Mouse (Mus musculus) gastrocnemius, adult 18-20 months (tissue): ENCODE results near the gene Kcnma1. TPM values are rescaled to one million over a fixed set of nuclear protein-coding genes. Genes with fewer than 3 reads are reported as not detected.

ENCODE experiments used
- DNase-seq: peaks from one replicate; pipeline ENCODE4 v3.0.0; 2021; ENCODE audit warnings: low spot score
- total RNA-seq, 2 experiments: library from RNA; stranded (reverse); gene quantifications; 2 replicates each; pipeline ENCODE4 v1.2.3; 2021

The Kcnma1 gene
- total RNA-seq, 2 experiments from 2014 or later, result 44.2 to 58.9 TPM

DNA sequence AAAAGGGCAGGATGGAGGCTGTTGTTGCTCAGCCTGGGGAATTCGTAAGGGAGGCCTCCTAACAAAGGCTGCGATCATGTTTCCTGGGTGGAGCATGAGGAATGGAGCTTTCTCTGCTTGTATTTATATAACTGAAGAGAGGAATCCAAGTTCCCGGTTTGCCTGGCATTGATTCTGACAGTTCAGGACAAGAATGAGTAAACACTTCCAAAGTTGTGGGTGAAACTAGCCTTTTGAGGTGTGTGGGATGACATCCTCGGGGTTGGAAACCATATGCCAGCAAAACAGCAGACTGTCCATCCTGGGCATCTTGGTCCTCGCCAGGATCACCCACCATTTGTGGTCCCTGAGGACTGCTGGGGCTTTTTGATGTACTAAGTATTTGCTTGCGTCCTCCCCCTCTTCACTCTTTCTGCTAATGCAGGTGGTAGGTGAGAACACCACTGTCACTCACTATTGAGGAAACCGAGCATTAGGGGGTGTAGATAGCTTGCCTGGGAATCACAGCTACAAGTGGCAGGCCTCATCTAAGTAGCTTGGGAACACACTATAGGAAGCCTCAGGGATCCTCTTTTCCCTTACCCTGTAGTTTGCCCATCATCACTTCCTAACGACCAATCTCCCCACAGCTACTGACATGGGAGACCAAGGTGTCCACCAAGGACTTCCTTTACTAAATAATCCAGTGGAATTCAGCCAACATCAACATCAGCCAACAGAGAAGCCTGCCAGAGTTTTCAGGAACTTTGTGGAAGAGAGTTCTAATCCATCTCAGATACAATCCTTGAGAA lies 482.4 kb downstream of the Kcnma1 start:
- DNase-seq, result no peak

GRCm38 (mm10) chr14:23529720-23530119 lies 484.6 kb downstream of the Kcnma1 start:
- DNase-seq, result peak; percentile 69

- no peak for DNase-seq
These were observed 485.1 kb downstream of the Kcnma1 start for GRCm38 (mm10) chr14:23529229-23529628.

GRCm38 (mm10) chr14:23525910-23526309 lies 488.4 kb downstream of the Kcnma1 start:
- DNase-seq, result no peak

GRCm38 (mm10) chr14:23523825-23524491 lies 490.3 kb downstream of the Kcnma1 start:
- no peak for DNase-seq

DNA sequence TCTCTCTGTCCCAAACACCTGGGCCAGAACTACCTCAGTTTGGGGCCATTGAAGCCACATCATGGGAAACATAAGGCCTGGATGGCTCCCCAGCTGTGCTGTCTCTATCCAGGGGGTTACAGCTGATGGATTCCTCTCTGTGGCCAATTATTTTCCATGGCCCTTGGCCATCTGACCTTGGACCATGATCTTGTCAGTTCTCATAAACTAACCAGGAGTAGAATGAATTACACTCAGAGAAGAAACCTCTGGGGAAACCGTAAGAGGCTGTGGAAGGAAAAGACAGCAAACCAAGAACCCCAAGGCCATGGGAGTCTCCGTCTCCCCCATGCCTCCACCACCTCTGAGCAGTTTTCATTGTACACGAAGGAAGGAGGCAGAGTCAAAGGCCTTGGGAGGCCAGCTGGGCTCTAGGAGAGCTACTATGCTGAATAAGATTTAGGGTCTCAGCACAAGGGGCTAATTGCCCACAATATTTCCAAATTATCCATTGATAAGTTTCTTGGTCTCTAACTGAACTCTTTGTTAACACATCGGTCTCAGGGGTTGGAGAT lies 491.6 kb downstream of the Kcnma1 start:
- DNase-seq, result no peak

- no peak for DNase-seq
These were observed 493.1 kb downstream of the Kcnma1 start for GRCm38 (mm10) chr14:23521080-23521684.

- DNase-seq, result no peak
These were observed 496.9 kb downstream of the Kcnma1 start for GRCm38 (mm10) chr14:23517374-23517773.

DNA sequence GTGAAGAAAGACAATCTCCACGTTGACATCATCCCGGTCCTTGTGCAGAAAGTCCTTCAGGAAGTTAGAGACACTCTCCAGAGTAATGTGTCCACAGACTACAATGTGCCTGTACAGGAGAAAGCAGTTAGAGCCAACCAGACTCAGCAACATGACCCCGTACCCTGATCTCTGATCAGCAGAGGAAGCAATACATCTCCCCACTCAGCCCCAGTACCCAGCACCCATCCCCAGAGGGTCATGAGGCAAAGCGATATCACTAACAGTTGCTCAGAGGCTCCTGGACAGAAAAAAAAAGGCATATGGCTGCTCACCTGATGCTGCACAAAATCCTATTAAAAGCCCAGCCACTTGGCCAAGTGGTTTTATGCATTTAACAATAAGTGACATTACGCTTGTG lies 504.5 kb downstream of the Kcnma1 start:
- no peak for DNase-seq

GRCm38 (mm10) chr14:23502236-23502790 lies 512.0 kb downstream of the Kcnma1 start:
- no peak for DNase-seq

DNA sequence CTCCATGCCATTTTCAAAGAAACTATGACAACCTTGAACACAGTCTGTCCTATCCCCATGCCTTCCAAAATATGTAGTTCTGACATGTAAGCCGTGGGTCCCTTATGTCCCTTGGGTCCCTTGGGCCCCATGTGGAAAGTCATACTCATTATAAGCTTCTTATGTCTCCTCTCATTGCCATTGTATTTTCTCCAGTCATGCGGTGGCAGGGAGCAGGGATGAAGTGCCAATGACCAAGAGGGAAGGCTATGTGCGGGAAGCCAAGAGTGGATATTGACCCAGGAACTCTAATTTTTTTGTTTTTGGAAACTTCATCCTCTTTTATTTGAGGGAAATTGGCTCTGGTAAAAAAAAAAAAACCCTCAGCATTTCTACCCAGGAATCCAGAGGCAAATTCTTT lies 517.5 kb downstream of the Kcnma1 start:
- DNase-seq, result no peak

DNA sequence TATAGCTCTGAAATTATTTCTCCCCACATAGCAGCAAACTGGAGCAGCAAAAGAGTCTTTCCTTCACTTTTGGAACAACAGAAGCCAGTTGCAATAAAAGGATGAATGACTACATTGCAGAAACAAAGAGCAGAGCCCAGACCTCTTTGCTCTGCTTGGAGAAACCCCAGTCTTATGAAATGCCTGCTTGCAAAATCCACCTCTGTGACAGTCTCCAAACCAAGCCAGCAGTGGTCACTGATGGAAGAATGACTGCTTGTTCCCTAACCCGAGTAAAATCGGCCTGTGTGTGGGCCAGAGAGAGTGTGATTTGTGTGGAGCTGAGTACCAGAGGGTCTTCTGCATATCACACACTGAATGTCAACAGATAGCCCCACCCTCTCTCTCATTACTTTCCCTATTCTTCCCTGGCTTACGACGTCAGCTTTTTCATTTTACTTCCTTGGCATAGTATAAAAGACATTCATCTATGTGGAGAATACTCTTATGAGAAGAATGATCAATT lies 518.0 kb downstream of the Kcnma1 start:
- peak; percentile 32 for DNase-seq

- peak; percentile 81 for DNase-seq
These were observed 519.8 kb downstream of the Kcnma1 start for GRCm38 (mm10) chr14:23494496-23494800.

DNA sequence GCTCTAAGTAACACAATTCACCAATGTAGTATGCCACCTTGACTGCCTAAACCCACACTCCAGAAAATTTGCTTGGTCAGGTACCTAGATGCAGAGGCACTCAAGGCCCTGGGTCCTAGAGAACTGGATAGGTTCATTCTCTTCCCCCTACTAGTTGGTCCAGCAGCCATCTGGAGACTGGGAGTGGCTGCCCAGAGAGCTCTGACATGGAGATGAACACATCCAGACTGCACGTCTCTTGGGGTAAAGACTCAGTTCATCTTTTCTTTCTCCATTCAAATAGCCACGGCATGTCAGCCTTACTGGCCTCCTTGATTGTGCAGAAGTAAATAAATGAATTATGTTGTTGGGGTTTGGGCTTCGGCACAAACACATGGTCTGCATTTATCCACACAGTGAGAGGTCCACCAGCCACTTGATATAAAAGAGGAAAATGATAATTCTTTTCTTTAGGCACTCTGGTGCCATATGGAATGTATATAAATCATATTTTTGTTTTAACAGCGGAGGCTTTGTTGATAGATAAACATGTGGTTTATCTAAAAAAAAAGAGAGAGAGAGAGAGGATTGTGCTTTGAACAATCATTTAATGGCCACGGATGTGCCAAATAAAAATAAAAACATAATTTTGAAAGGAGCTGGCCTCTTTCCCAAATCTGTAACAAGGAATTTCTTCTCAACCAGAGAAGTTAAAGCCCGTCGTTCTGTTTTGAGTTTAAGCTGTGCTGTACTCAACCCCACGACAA lies 520.4 kb downstream of the Kcnma1 start:
- no peak for DNase-seq

DNA sequence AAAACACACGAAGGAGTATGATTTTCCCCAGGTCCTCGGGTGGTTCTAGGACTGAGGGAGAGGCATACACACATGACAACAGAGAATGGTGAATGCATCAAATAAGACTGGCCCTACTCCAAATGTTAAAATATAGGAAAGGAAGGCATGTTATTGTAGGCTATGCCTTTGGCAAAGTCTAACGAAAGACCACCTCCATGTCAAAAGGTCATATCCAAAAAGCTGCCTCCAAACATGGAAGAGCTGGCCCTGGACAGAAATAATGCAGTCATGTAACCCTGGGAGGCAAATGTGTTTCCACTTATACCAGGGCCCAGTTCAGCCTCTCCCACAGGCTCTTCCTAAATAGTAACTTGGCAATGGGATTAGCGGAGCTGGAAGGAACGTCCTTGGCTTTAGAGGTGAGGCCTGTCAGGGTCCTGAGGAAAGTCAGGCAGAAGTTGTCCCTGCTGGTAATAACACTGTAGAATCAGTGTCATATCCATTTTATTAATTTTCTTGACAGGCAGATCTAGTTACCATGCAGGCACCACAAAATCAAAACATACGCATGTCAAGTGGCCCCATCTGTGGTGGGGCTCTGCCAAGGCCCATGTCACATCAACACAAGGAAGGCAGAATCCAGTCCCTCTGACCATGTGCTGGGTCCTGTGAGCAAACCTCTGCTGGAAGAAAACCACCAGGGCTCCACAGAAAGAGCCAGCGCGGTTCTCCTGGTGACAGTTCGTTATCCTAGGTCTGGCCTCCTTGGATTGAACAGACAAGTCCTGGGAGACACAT lies 521.5 kb downstream of the Kcnma1 start:
- DNase-seq, result no peak

- no peak for DNase-seq
These were observed 522.9 kb downstream of the Kcnma1 start for GRCm38 (mm10) chr14:23491359-23491758.

DNA sequence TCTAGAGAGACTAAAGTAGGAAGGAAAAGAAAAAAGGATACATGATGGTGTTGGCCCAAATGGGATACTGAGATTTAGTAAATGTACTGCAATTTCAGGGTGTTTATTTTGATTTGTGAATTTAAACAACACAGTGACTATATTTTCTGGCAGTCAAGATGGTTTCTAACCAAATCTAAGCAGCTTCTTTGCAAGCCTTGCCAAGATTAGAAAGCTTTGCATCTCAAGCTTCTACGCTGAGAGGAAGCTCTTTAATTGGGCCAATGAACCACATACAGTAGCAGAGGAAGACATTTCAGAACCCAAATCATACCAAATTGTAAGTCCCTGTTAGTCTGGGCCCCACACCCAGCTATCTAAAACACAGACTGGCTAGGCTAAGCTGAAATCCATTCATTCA lies 527.6 kb downstream of the Kcnma1 start:
- DNase-seq, result no peak

- no peak for DNase-seq
These were observed 528.3 kb downstream of the Kcnma1 start for GRCm38 (mm10) chr14:23485802-23486500.

- DNase-seq, result no peak
These were observed 539.2 kb downstream of the Kcnma1 start for GRCm38 (mm10) chr14:23475129-23475528.

DNA sequence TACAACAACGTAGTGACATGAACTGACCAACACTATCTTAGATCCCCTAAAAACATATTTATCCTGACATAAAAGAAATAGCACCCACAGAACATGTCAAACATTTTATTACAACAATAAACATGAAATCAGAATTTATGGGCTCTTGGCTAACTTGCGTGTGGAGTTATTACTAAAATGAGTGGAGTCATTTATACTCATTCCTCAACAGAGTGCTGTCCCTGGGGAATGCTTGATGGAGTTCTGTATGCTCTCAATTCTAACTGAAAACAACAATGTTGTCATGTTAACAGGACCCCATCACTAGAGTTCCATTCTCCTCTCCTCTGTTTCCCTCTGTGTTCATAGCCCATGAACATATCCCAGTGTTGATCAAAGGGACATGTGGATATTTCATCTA lies 544.2 kb downstream of the Kcnma1 start:
- no peak for DNase-seq
